Mouse (Mus musculus): Measurements from ENCODE around the gene Zdhhc18. TPM values are rescaled to one million over a fixed set of nuclear protein-coding genes. Genes with fewer than 3 reads are reported as not detected.

The Zdhhc18 gene
- polyA plus RNA-seq, 1 experiment = 4.5 TPM

- H3K36me3 ChIP-seq (ENCODE audit: control insufficient read depth, insufficient read depth, low read length) = peaks cover 1% of the 10 kb centered on the region; the same call in 1 of the 2 replicates
- H3K4me3 ChIP-seq (ENCODE audit: control insufficient read depth, low read depth, low read length) = peak within 1 kb of the TSS; percentile 99
- peak within 1 kb of the TSS; percentile 98 for H3K27ac ChIP-seq (ENCODE audit: control insufficient read depth, insufficient read depth, low read depth, low read length)
- H3K4me1 ChIP-seq (ENCODE audit: control insufficient read depth, insufficient read depth, low read length) = peaks cover 24% of the 10 kb centered on the region
- no peak for TF ChIP-seq CTCF (IDR thresholded peaks at IDR 0.05; ENCODE audit: control insufficient read depth, insufficient read depth, insufficient replicate concordance, low read depth, low read length)
- peak; percentile 64 for TF ChIP-seq POLR2A (IDR thresholded peaks at IDR 0.05; ENCODE audit: control insufficient read depth, low read depth, low read length)
- H3K27me3 ChIP-seq (ENCODE audit: control insufficient read depth, insufficient read depth, low read length) = no peaks in the 10 kb centered on the region
These were observed 22.2 kb upstream of the Zdhhc18 start, which contains the start of gene Pigv for GRCm38 (mm10) chr4:133671881-133672844. Gene Pigv (minus strand): TSS chr4:133672647.

DNA sequence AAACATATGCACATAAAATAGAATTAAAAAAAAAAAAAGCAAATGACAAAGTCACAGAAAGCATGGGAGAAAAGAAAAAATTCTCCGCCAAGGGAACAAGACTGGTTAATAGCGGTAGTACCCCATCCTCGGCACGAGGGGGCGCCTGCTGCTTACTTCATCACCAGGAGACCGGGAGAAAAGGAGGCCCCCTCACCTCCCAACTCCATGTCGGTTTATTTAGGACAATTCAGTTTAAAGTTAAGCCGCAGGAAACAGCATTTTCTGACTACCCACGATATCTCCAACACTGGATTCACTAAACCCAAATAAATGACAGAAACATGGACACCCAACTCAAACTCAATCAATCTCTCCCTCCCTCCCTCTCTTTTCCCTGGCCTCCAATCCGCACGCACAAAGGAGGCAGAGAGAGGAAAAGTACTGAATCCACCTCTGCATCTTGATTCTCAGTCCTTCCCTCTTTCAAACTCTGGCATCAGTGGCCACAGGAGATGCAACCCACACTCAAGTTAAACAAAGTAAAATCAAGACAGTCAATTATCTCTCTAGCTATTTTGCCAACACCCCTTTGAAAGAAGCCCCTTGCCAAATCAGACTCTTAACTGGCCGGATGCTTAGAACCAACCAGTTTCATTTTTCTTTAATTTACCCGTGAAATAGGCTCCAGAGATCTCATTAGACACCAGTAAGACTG is 21.4 kb upstream of the Zdhhc18 start:
- no peaks in the 10 kb centered on the region for H3K27me3 ChIP-seq (ENCODE audit: control insufficient read depth, insufficient read depth, low read length)
- H3K27ac ChIP-seq (ENCODE audit: control insufficient read depth, insufficient read depth, low read depth, low read length) = peak overlapping the region; percentile 98
- peaks cover 1% of the 10 kb centered on the region; the same call in 1 of the 2 replicates for H3K36me3 ChIP-seq (ENCODE audit: control insufficient read depth, insufficient read depth, low read length)
- peaks cover 24% of the 10 kb centered on the region for H3K4me1 ChIP-seq (ENCODE audit: control insufficient read depth, insufficient read depth, low read length)
- no peak for TF ChIP-seq POLR2A (IDR thresholded peaks at IDR 0.05; ENCODE audit: control insufficient read depth, low read depth, low read length)
- TF ChIP-seq CTCF (IDR thresholded peaks at IDR 0.05; ENCODE audit: control insufficient read depth, insufficient read depth, insufficient replicate concordance, low read depth, low read length) = peak; percentile 71; the same call in 1 of the 2 replicates
- H3K4me3 ChIP-seq (ENCODE audit: control insufficient read depth, low read depth, low read length) = peak overlapping the region; percentile 99

GRCm38 (mm10) chr4:133669652-133670210 is 19.8 kb upstream of the Zdhhc18 start:
- H3K27me3 ChIP-seq (ENCODE audit: control insufficient read depth, insufficient read depth, low read length) = no peaks in the 10 kb centered on the region
- H3K36me3 ChIP-seq (ENCODE audit: control insufficient read depth, insufficient read depth, low read length) = peaks cover 1% of the 10 kb centered on the region; the same call in 1 of the 2 replicates
- no peak overlapping the region for H3K4me3 ChIP-seq (ENCODE audit: control insufficient read depth, low read depth, low read length)
- H3K4me1 ChIP-seq (ENCODE audit: control insufficient read depth, insufficient read depth, low read length) = peaks cover 17% of the 10 kb centered on the region
- no peak for TF ChIP-seq POLR2A (IDR thresholded peaks at IDR 0.05; ENCODE audit: control insufficient read depth, low read depth, low read length)
- peak; percentile 4; the same call in 1 of the 2 replicates for TF ChIP-seq CTCF (IDR thresholded peaks at IDR 0.05; ENCODE audit: control insufficient read depth, insufficient read depth, insufficient replicate concordance, low read depth, low read length)
- no peak overlapping the region for H3K27ac ChIP-seq (ENCODE audit: control insufficient read depth, insufficient read depth, low read depth, low read length)

DNA sequence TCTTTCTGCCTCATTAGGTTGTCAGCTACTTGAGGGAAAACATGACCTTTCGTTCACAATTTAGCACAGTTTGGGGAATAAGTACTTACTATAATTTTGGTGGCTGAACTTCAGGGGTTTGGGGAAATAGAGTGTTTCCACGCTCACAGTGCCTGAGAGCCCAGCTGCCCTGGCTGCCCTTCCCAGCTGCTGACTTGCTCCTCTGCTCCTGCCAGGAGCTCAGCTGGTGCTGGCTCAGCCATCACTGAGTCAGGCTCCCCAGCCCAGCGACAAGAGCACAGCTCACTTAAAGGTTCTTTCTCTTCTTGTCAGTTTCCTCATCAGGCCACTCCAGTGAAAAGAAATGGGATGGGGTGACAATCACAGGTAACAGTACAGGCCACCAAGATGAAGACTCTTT is 18.6 kb upstream of the Zdhhc18 start:
- no peaks in the 10 kb centered on the region for H3K27me3 ChIP-seq (ENCODE audit: control insufficient read depth, insufficient read depth, low read length)
- peaks cover 7% of the 10 kb centered on the region for H3K4me1 ChIP-seq (ENCODE audit: control insufficient read depth, insufficient read depth, low read length)
- peaks cover 3% of the 10 kb centered on the region; the same call in 1 of the 2 replicates for H3K36me3 ChIP-seq (ENCODE audit: control insufficient read depth, insufficient read depth, low read length)
- no peak overlapping the region for H3K4me3 ChIP-seq (ENCODE audit: control insufficient read depth, low read depth, low read length)
- H3K27ac ChIP-seq (ENCODE audit: control insufficient read depth, insufficient read depth, low read depth, low read length) = no peak overlapping the region
- TF ChIP-seq POLR2A (IDR thresholded peaks at IDR 0.05; ENCODE audit: control insufficient read depth, low read depth, low read length) (no peak), CTCF (IDR thresholded peaks at IDR 0.05; ENCODE audit: control insufficient read depth, insufficient read depth, insufficient replicate concordance, low read depth, low read length) (no peak)

DNA sequence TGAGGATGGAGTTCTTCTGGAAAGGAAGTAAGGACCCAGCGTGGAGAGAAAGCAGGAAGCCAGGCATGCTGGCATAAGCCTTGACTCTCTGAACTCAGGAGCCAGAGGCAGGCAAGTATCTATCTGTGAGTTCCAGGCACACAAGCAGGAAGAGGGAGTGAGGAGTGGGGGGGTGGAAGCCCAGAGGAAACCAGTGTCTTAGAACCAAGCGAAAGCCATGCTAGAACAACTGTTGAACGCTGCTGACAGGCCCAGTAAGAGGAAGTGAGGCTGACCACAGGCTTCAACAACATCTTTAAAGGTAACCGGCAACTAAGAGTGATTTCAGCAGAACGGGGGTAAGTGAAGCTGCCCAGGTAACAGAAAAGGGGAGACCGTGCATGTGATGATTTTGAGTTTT is 16.2 kb upstream of the Zdhhc18 start:
- Histone ChIP-seq H3K27me3 (ENCODE audit: control insufficient read depth, insufficient read depth, low read length) (no peaks in the 10 kb centered on the region), H3K36me3 (ENCODE audit: control insufficient read depth, insufficient read depth, low read length) (peaks cover 4% of the 10 kb centered on the region; the same call in 1 of the 2 replicates), H3K4me3 (ENCODE audit: control insufficient read depth, low read depth, low read length) (no peak overlapping the region), H3K4me1 (ENCODE audit: control insufficient read depth, insufficient read depth, low read length) (no peaks in the 10 kb centered on the region; the same call in 1 of the 2 replicates), H3K27ac (ENCODE audit: control insufficient read depth, insufficient read depth, low read depth, low read length) (no peak overlapping the region)
- no peak for TF ChIP-seq POLR2A (IDR thresholded peaks at IDR 0.05; ENCODE audit: control insufficient read depth, low read depth, low read length)
- no peak for TF ChIP-seq CTCF (IDR thresholded peaks at IDR 0.05; ENCODE audit: control insufficient read depth, insufficient read depth, insufficient replicate concordance, low read depth, low read length)

DNA sequence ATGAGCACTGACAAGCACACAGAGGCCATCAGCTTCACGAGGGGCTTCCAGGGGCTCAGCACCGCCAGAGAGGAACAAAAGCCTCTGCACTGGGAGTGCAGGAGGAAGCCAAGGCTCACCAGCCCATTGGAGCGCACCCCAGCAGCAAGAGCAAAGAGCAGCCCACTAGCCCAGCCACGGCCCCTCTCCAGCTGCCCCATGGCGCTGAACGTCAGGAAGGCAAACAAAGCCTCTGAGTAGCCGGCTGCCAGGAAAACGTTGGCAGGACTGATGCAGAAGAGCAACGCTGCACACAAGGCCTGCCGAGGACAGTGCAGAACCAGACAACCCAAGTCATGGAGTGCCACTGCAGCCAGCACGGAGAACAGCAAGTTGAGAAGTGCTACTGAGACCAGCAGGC is 15.2 kb upstream of the Zdhhc18 start:
- no peak for TF ChIP-seq POLR2A (IDR thresholded peaks at IDR 0.05; ENCODE audit: control insufficient read depth, low read depth, low read length)
- TF ChIP-seq CTCF (IDR thresholded peaks at IDR 0.05; ENCODE audit: control insufficient read depth, insufficient read depth, insufficient replicate concordance, low read depth, low read length) = no peak
- Histone ChIP-seq H3K27me3 (ENCODE audit: control insufficient read depth, insufficient read depth, low read length) (no peaks in the 10 kb centered on the region), H3K4me3 (ENCODE audit: control insufficient read depth, low read depth, low read length) (no peak overlapping the region), H3K27ac (ENCODE audit: control insufficient read depth, insufficient read depth, low read depth, low read length) (no peak overlapping the region), H3K36me3 (ENCODE audit: control insufficient read depth, insufficient read depth, low read length) (peaks cover 4% of the 10 kb centered on the region; the same call in 1 of the 2 replicates), H3K4me1 (ENCODE audit: control insufficient read depth, insufficient read depth, low read length) (peaks cover 4% of the 10 kb centered on the region)

Measured in testis, adult 2 months (tissue).